Mouse (Mus musculus): ENCODE data around the gene Pcyox1.
A peak's percentile ranks its signal among the peaks of the same experiment; 100 is the strongest.
"Not testable (repeated sequence)": the region's sequence is repeated elsewhere in the genome, so short reads cannot be mapped to it uniquely, and the experiment has no call there.

The Pcyox1 gene

DNA sequence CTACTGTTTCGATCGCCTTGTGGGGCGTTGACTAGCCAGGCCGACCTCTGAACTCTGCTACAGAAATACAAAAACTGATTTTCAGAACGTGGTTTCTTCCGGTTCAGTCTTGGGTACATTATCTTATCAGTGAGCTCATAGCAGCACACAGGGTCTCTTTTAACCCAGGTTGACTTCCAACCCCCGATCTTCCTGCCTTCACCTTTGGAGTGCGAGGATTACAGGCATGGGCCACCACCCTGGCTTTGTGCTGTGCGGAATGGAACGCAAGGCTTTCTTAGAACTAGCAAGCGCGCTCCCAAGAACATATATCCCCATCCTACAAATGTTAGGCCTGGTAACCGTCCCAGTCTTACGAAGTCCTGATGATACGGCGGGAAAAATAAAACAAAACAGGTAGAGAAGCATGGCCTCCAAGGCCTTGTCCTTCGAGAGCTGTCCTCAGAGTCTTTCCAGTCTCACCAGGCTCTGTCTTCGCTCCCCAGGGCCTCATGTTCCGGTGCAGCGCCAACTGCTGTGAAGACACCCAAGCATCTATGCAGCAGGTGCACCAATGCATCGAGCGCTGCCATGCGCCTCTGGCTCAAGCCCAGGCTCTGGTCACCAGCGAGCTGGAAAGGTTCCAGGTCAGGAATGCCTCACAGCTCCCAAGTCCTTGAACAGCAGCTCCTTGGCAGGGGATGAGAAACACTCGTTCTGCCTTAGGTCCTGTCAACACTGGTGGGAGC lies 30.7 kb downstream of the Pcyox1 start:
- DNase-seq (ENCODE audit: low read depth, low spot score): no peak

GRCm38 (mm10) chr6:86365371-86366124 lies 31.4 kb downstream of the Pcyox1 start, which contains the start of gene Fam136a:
Fam136a (plus strand) TSS chr6:86365646.
- DNase-seq (ENCODE audit: low read depth, low spot score): peak; percentile 91

DNA sequence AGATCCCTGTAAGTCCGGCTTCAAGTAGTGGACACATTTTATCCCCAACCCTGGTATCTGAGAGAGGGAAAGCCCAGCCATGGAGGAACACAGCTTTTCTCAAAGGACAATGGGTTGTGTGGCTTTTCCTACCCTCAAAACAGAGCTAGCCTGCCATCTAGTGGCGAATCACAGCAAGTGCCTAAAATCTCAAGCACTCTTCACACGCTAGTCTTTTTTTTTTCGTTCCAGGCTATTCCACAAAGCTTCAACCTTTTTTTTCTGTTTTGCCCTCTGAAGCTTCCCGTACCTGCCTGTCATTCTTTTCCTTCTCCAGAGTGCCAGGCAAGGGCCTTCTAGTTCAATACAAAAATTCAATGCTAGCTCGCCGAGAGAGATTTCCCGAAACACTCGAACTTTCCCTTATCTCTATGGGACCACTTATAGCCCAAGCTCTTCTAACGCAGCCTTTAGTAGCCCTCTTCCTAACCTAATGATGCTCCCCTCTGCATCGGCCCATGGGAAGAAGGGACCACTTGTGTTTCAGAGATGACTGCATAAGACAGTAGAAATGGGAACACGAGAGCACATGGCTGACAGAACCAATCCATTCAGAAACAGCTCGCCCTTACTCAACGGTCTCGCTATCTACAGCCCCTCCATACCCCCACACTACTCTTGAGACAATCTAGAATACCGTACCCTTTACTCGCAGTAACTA lies 32.4 kb downstream of the Pcyox1 start:
- peak; percentile 59 for DNase-seq (ENCODE audit: low read depth, low spot score)

DNA sequence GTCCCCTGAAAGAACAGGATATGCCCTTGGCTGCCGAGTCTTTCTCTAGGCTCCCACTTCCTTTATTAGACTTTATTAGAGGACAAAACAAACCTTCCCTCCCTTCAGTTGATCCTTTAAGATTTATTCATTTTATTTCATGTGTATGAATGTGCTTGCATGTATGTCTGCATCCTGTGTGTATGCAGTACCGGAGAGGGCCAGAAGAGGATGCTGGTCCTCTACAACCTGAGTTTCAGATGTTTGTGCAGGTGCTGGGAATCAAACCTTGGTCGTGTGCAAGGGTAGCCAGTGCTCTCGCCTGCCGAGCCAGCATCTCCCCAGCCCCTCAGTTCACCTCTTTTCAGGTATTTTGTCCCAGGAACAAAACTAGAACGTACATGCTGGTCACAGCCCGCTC lies 35.6 kb downstream of the Pcyox1 start:
- DNase-seq (ENCODE audit: low read depth, low spot score): no peak

- DNase-seq (ENCODE audit: low read depth, low spot score): no peak
Observed at GRCm38 (mm10) chr6:86360691-86361090, 36.3 kb downstream of the Pcyox1 start.

DNA sequence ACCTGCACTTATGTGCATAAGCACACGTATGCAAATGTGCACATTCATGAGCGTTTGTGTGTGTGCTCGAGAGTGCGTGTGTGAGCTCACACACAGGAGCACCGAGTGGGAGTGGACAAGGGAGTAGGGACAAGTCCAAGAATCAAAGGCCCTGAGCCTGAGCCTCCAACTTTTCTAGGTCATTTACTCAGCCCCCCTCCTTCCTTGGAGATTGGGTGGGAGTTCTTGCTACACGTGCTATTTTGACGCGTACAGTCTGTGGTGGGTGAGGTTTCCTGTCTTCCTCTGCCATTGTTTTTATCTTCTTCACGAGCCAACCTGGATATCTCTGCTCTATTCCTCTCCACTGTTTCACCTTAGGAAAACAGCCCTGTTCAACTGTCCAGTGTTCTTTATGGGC lies 40.0 kb downstream of the Pcyox1 start:
- DNase-seq (ENCODE audit: low read depth, low spot score): no peak

- DNase-seq (ENCODE audit: low read depth, low spot score): no peak
Observed at GRCm38 (mm10) chr6:86354948-86355347, 42.0 kb downstream of the Pcyox1 start.

DNA sequence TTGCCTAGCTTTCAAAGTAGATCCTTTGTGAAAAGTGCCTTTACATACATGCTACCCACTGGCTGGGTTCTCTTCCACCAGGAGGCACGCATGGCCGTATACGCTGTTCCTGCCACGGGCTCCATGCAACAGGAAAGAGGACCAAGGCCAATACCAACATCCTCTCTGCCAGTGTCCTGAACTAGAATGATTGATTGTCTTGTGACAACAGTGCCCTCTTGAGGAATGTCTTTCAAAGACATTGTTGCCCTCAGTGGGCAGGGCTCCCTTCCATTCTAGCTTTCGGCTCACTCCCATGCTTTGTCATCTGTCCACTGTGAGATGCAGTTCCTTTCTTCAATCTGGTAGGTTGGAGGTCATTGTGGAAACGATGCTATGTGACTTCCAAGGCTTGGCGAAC lies 47.7 kb downstream of the Pcyox1 start:
- no peak for DNase-seq (ENCODE audit: low read depth, low spot score)

- no peak for DNase-seq (ENCODE audit: low read depth, low spot score)
Observed at GRCm38 (mm10) chr6:86346063-86346462, 50.9 kb downstream of the Pcyox1 start.

DNA sequence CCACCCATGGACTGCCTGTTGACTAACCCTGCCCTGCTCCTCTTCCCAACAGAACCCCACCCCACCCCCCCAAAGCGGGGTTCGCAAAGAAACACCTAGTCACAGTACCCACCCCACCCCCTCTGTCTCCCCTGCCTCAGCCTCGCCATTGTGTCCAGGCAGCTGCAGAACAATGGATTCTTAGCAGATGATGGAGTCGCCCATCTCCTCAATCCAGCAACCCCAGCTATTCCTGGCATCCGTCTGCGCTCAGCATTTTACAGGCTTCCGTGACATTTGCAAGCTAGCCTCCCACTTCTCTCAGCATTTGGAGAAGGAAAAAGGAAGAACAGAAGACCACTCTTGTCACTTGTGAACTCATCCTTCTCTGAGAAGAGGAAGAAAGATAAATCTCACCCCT lies 53.3 kb downstream of the Pcyox1 start:
- no peak for DNase-seq (ENCODE audit: low read depth, low spot score)

- not testable (repeated sequence) for DNase-seq (ENCODE audit: low read depth, low spot score)
Observed at GRCm38 (mm10) chr6:86336340-86336739, 60.6 kb downstream of the Pcyox1 start.
